Mouse (Mus musculus) neural tube, embryonic 12.5 days (tissue): ENCODE measurements around the gene Oaz2. TPM values are rescaled to one million over a fixed set of nuclear protein-coding genes. Genes with fewer than 3 reads are reported as not detected.
"Not testable (repeated sequence)": the region's sequence is repeated elsewhere in the genome, so short reads cannot be mapped to it uniquely, and the experiment has no call there.

ENCODE experiments used
- ATAC-seq: fragments of 200-750 bp; cut with Nextera tagmentation; 2 replicates; pipeline ENCODE4 v1.8.0; 2017; ENCODE audit warnings: low read depth, mild to moderate bottlenecking, moderate TSS enrichment, moderate library complexity; ENCODE audit not compliant: low FRiP score
- H3K27ac ChIP-seq: fragments of 300-500 bp; sonication (generic); 2 replicates; pipeline ENCODE4 v1.5.1; 2016
- H3K27me3 ChIP-seq: fragments of 300-500 bp; sonication (generic); replicated peaks from 2 replicates; pipeline ENCODE4 v1.6.1; 2016; ENCODE audit warnings: mild to moderate bottlenecking
- H3K36me3 ChIP-seq: fragments of 300-500 bp; sonication (generic); 2 replicates; pipeline ENCODE4 v1.6.1; 2016; ENCODE audit warnings: mild to moderate bottlenecking
- H3K4me1 ChIP-seq: fragments of 300-500 bp; sonication (generic); 2 replicates; pipeline ENCODE4 v1.6.1; 2016
- H3K4me2 ChIP-seq: fragments of 300-500 bp; sonication (generic); replicated peaks from 2 replicates; pipeline ENCODE4 v1.6.1; 2016; ENCODE audit warnings: mild to moderate bottlenecking
- H3K4me3 ChIP-seq: fragments of 300-500 bp; sonication (generic); 2 replicates; pipeline ENCODE4 v1.5.1; 2016
- H3K9ac ChIP-seq: fragments of 300-500 bp; sonication (generic); 2 replicates; pipeline ENCODE4 v1.6.1; 2016; ENCODE audit warnings: mild to moderate bottlenecking
- H3K9me3 ChIP-seq: fragments of 300-500 bp; sonication (generic); 2 replicates; pipeline ENCODE4 v1.6.1; 2016; ENCODE audit warnings: mild to moderate bottlenecking
- WGBS: fragments of 180-500 bp; shearing (Covaris S2); methylation state at CpG from one replicate; pipeline ENCODE4 v1.1.7; 2016; 5-methylcytosine and 5-hydroxymethylcytosine counted together
- polyA plus RNA-seq: library from polyadenylated mRNA; unstranded; fragments of >200 nt; fragmentation: Nextera tagmentation; extraction: Ambion mirVana; gene quantifications from 2 replicates; pipeline ENCODE4 v1.2.1, GENCODE M21; 2016

Gene Oaz2
- polyA plus RNA-seq, 1 experiment from 2014 or later = 331 TPM

- Histone ChIP-seq H3K9ac (no peak overlapping the region), H3K4me3 (no peak overlapping the region), H3K9me3 (no peaks in the 10 kb centered on the region), H3K27me3 (peaks cover 7% of the 10 kb centered on the region; the same call in 1 of the 2 replicates), H3K36me3 (no peaks in the 10 kb centered on the region), H3K4me2 (no peak overlapping the region), H3K27ac (no peak overlapping the region), H3K4me1 (peaks cover 5% of the 10 kb centered on the region; the same call in 1 of the 2 replicates)
- ATAC-seq = no peak
- WGBS = 93% methylated on average over 4 of the region's 4 CpGs
Measured at GRCm38 (mm10) chr9:65636926-65637325, 30.9 kb upstream of the Oaz2 start.

- ATAC-seq = no peak
- no peak overlapping the region for H3K9ac ChIP-seq
- H3K4me3 ChIP-seq = no peak overlapping the region
- 0 out of 2 replicates have a peak, but pooled peaks cover 3% of the 10 kb centered on the region for H3K27me3 ChIP-seq
- WGBS = 56% methylated on average over 5 of the region's 5 CpGs
- no peaks in the 10 kb centered on the region for H3K9me3 ChIP-seq
- H3K4me2 ChIP-seq = no peak overlapping the region
- H3K36me3 ChIP-seq = no peaks in the 10 kb centered on the region
- peaks cover 7% of the 10 kb centered on the region; the same call in 1 of the 2 replicates for H3K4me1 ChIP-seq
- no peak overlapping the region for H3K27ac ChIP-seq
Measured at GRCm38 (mm10) chr9:65639065-65639464, 28.7 kb upstream of the Oaz2 start.

- Histone ChIP-seq H3K4me3 (no peak overlapping the region), H3K36me3 (no peaks in the 10 kb centered on the region), H3K9ac (no peak overlapping the region), H3K9me3 (no peaks in the 10 kb centered on the region), H3K27me3 (0 out of 2 replicates have a peak, but pooled peaks cover 3% of the 10 kb centered on the region), H3K4me1 (peaks cover 7% of the 10 kb centered on the region; the same call in 1 of the 2 replicates), H3K27ac (no peak overlapping the region), H3K4me2 (peak overlapping the region; percentile 30; the same call in 1 of the 2 replicates)
- ATAC-seq = no peak
- 7% methylated on average over 5 of the region's 5 CpGs for WGBS
Measured at GRCm38 (mm10) chr9:65640838-65641410, 26.9 kb upstream of the Oaz2 start.

GRCm38 (mm10) chr9:65641446-65642052 lies 26.3 kb upstream of the Oaz2 start:
- Histone ChIP-seq H3K27ac (no peak overlapping the region), H3K4me2 (peak overlapping the region; percentile 35; the same call in 1 of the 2 replicates), H3K27me3 (0 out of 2 replicates have a peak, but pooled peaks cover 3% of the 10 kb centered on the region), H3K9ac (no peak overlapping the region), H3K4me1 (peaks cover 7% of the 10 kb centered on the region; the same call in 1 of the 2 replicates), H3K36me3 (no peaks in the 10 kb centered on the region), H3K4me3 (no peak overlapping the region), H3K9me3 (no peaks in the 10 kb centered on the region)
- WGBS = 3% methylated on average over 12 of the region's 12 CpGs
- no peak for ATAC-seq

- Histone ChIP-seq H3K4me3 (no peak overlapping the region), H3K27me3 (0 out of 2 replicates have a peak, but pooled peaks cover 3% of the 10 kb centered on the region), H3K4me2 (no peak overlapping the region), H3K36me3 (no peaks in the 10 kb centered on the region), H3K4me1 (peaks cover 7% of the 10 kb centered on the region; the same call in 1 of the 2 replicates), H3K9ac (no peak overlapping the region), H3K27ac (no peak overlapping the region), H3K9me3 (no peaks in the 10 kb centered on the region)
- ATAC-seq = no peak
Measured at GRCm38 (mm10) chr9:65642546-65642945, 25.3 kb upstream of the Oaz2 start.

DNA sequence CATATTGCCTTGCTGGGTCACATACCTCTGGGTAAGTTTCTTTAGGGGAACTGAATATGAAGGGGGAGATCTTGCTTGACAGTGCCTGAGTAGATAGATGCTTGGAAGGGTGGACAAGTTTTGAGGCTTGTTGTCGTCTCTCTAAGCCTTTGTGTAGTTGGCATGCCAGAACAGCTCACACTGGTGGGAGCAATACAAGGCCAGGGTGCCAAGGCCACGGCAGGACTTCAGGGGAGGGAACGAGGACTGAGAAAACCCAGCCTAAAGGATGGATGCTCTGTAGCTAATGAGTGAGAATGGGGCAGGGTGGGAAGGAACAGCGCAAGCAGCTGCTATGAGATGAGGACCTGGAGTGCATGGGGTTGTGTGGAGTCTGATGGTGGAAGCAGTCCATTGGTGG lies 22.8 kb upstream of the Oaz2 start:
- Histone ChIP-seq H3K27ac (no peak overlapping the region), H3K4me3 (no peak overlapping the region), H3K36me3 (no peaks in the 10 kb centered on the region), H3K27me3 (no peaks in the 10 kb centered on the region), H3K9me3 (no peaks in the 10 kb centered on the region), H3K9ac (no peak overlapping the region), H3K4me1 (peaks cover 7% of the 10 kb centered on the region; the same call in 1 of the 2 replicates), H3K4me2 (no peak overlapping the region)
- ATAC-seq = no peak
- 91% methylated on average over 4 of the region's 4 CpGs for WGBS

DNA sequence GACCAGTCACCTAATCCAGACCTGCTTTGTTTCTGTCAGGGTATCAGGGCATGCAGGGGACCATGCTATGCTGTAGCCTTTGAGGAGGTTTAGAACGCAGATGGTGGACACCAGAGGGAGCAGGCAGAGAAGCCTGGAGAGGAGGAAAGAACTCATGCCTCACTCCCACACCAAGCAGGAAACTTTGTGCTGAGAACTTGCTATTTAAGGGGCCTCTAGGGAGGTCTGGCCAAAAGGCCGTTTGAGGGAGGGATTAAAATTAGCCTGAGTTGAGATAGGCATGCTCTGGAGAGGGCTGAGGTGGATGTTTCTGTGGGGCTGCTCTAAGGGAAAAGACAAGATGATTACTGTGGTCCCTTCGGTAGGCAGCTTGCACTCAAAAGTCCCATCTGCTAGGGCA lies 21.8 kb upstream of the Oaz2 start:
- no peaks in the 10 kb centered on the region for H3K36me3 ChIP-seq
- no peaks in the 10 kb centered on the region for H3K27me3 ChIP-seq
- 73% methylated on average over 3 of the region's 3 CpGs for WGBS
- H3K9me3 ChIP-seq = no peaks in the 10 kb centered on the region
- no peak overlapping the region for H3K4me2 ChIP-seq
- no peak overlapping the region for H3K27ac ChIP-seq
- H3K4me3 ChIP-seq = no peak overlapping the region
- no peak overlapping the region for H3K9ac ChIP-seq
- H3K4me1 ChIP-seq = peaks cover 7% of the 10 kb centered on the region; the same call in 1 of the 2 replicates
- ATAC-seq = no peak

DNA sequence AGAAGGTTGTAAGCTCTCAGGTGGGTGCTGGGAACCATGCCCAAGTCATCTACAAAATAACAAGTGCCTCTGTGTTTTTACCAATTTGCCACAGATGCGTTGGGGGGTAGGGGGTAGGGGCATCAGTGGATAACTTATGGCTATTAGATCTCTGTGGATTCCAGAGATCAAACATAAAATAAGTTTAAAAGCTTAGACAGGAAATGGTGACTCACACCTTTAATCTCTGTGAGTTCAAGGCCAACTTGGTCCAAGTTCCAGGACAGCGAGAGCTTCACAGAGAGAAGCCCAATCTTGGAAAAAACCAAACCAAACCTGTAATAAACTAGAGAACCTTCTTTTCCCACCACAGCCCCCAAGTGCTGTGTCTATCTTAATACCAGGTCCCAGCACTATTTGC lies 21.0 kb upstream of the Oaz2 start:
- Histone ChIP-seq H3K36me3 (no peaks in the 10 kb centered on the region), H3K27me3 (no peaks in the 10 kb centered on the region), H3K27ac (no peak overlapping the region), H3K9ac (no peak overlapping the region), H3K4me2 (no peak overlapping the region), H3K9me3 (no peaks in the 10 kb centered on the region), H3K4me1 (peaks cover 3% of the 10 kb centered on the region; the same call in 1 of the 2 replicates), H3K4me3 (no peak overlapping the region)
- ATAC-seq = no peak
- WGBS = 89% methylated on average over 2 of the region's 2 CpGs

DNA sequence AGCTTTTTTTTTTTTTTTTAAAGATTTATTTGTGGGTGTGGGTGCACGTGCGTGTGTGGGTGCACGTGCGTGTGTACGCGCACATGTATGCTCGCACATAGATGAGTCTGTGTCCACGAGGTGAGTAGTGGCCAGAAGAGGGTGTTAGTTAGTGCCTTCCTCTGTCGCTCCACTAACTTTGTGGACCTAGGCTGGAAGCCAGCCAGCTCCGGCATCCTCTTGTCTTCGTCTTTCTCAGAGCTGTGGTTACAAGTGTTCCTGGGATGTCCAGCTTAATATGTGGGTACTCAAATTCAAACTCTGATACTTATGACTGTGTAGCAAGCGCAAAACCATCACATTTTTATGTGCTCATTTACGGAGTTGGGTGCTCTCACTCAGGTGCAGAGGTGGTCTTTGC lies 19.1 kb upstream of the Oaz2 start:
- H3K4me1 ChIP-seq = no peaks in the 10 kb centered on the region
- no peaks in the 10 kb centered on the region for H3K9me3 ChIP-seq
- WGBS = 95% methylated on average over 13 of the region's 13 CpGs
- no peak for ATAC-seq
- no peak overlapping the region for H3K9ac ChIP-seq
- no peak overlapping the region for H3K4me3 ChIP-seq
- no peak overlapping the region for H3K27ac ChIP-seq
- H3K36me3 ChIP-seq = no peaks in the 10 kb centered on the region
- H3K4me2 ChIP-seq = no peak overlapping the region
- H3K27me3 ChIP-seq = no peaks in the 10 kb centered on the region

GRCm38 (mm10) chr9:65649997-65650396 lies 17.8 kb upstream of the Oaz2 start:
- no peak for ATAC-seq

GRCm38 (mm10) chr9:65651957-65652356 lies 15.8 kb upstream of the Oaz2 start:
- not testable (repeated sequence) for H3K36me3 ChIP-seq, H3K27ac ChIP-seq, ATAC-seq, H3K4me2 ChIP-seq, H3K9ac ChIP-seq, H3K27me3 ChIP-seq, H3K9me3 ChIP-seq, H3K4me3 ChIP-seq, H3K4me1 ChIP-seq
- WGBS = 88% methylated on average over 1 of the region's 1 CpGs

More at GRCm38 (mm10) chr9:65649997-65650396, 17.8 kb upstream of the Oaz2 start:
- Histone ChIP-seq H3K27me3 (no peaks in the 10 kb centered on the region), H3K9ac (no peak overlapping the region), H3K36me3 (no peaks in the 10 kb centered on the region), H3K9me3 (no peaks in the 10 kb centered on the region), H3K27ac (no peak overlapping the region), H3K4me2 (no peak overlapping the region), H3K4me3 (no peak overlapping the region), H3K4me1 (no peaks in the 10 kb centered on the region)
- 64% methylated on average over 1 of the region's 1 CpGs for WGBS

DNA sequence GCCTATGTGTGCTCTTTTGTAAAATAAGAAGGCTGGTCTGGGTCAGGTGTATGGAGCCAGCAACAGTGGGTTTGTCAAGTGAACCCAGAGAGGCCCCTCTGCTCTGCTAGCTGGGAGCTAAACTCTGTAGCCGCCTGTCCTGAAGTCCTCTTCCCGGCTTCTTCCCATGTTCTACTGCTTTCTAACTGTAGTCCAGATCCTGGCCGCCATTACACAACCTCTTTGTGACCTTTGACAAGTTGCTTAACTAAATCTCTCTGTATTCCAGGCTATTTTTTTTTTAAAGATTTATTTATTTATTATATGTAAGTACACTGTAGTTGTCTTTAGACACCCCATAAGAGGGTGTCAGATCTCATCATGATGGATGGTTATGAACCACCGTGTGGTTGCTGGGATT lies 14.1 kb upstream of the Oaz2 start:
- Histone ChIP-seq H3K27ac (no peak overlapping the region), H3K9ac (no peak overlapping the region), H3K36me3 (no peaks in the 10 kb centered on the region), H3K4me2 (no peak overlapping the region), H3K27me3 (no peaks in the 10 kb centered on the region), H3K9me3 (no peaks in the 10 kb centered on the region), H3K4me1 (no peaks in the 10 kb centered on the region), H3K4me3 (no peak overlapping the region)
- WGBS = 97% methylated on average over 4 of the region's 4 CpGs
- ATAC-seq = no peak
